Mouse (Mus musculus) hindbrain, embryonic 16.5 days (tissue): ENCODE measurements around the gene Cdv3. TPM values are rescaled to one million over a fixed set of nuclear protein-coding genes. Genes with fewer than 3 reads are reported as not detected.
"Not testable (repeated sequence)": the region's sequence is repeated elsewhere in the genome, so short reads cannot be mapped to it uniquely, and the experiment has no call there.

Source experiments
- ATAC-seq: fragments of 200-750 bp; cut with Nextera tagmentation; 2 replicates; pipeline ENCODE4 v1.8.0; 2017; ENCODE audit warnings: moderate TSS enrichment, moderate library complexity
- H3K27ac ChIP-seq: fragments of 300-500 bp; sonication (generic); 2 replicates; pipeline ENCODE4 v1.5.1; 2014; ENCODE audit warnings: low read depth, mild to moderate bottlenecking, control low read depth, low read length, moderate library complexity
- H3K27me3 ChIP-seq: fragments of 300-500 bp; sonication (generic); replicated peaks from 2 replicates; pipeline ENCODE4 v1.6.1; 2014; ENCODE audit warnings: low read length; ENCODE audit not compliant: control insufficient read depth, insufficient read depth
- H3K36me3 ChIP-seq: fragments of 300-500 bp; sonication (generic); 2 replicates; pipeline ENCODE4 v1.6.1; 2014; ENCODE audit warnings: mild to moderate bottlenecking, low read length, moderate library complexity, mixed read lengths; ENCODE audit not compliant: control insufficient read depth, insufficient read depth
- H3K4me1 ChIP-seq: fragments of 300-500 bp; sonication (generic); 2 replicates; pipeline ENCODE4 v1.6.1; 2014; ENCODE audit warnings: low read depth, low read length; ENCODE audit not compliant: control insufficient read depth, insufficient read depth
- H3K4me2 ChIP-seq: fragments of 300-500 bp; sonication (generic); 2 replicates; pipeline ENCODE4 v1.6.1; 2014; ENCODE audit warnings: mild to moderate bottlenecking, low read length, control low read depth, moderate library complexity
- H3K4me3 ChIP-seq: fragments of 300-500 bp; sonication (generic); 2 replicates; pipeline ENCODE4 v1.5.1; 2014; ENCODE audit warnings: mild to moderate bottlenecking, low read length, control low read depth, moderate library complexity
- H3K9ac ChIP-seq: fragments of 300-500 bp; sonication (generic); 2 replicates; pipeline ENCODE4 v1.6.1; 2014; ENCODE audit warnings: low read depth, mild to moderate bottlenecking, control low read depth, low read length, moderate library complexity
- H3K9me3 ChIP-seq: fragments of 300-500 bp; sonication (generic); 2 replicates; pipeline ENCODE4 v1.6.1; 2014; ENCODE audit warnings: mild to moderate bottlenecking, low read length, moderate library complexity; ENCODE audit not compliant: control insufficient read depth
- WGBS: fragments of 180-500 bp; shearing (Covaris S2); extraction: QIAGEN DNeasy Blood & Tissue Kit; methylation state at CpG from one replicate; pipeline ENCODE4 v1.1.7; 2014; 5-methylcytosine and 5-hydroxymethylcytosine counted together
- polyA plus RNA-seq: library from polyadenylated mRNA; unstranded; fragments of >200 nt; fragmentation: Nextera tagmentation; extraction: Ambion mirVana; gene quantifications from 2 replicates; pipeline ENCODE4 v1.2.1, GENCODE M21; 2015

Gene Cdv3
- polyA plus RNA-seq, 1 experiment from 2014 or later = 78.5 TPM

DNA sequence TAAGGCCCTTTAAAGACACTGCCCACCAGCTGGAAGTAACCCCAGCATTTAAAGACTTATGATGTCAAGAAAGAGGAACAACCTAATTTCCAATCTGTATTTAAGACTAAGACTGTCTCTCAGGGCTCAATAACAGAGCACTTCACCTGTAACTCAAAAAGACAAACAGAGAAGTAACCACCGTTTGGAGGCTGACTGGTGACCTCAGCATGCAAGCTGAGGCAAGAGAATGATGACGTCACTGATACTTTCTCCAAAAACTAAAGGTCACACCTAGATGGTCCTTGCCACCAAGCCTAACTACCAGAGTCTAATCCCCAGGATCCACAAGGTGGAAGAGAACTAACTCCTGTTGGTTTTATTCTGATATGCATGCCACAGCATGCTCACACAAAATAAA, 5.0 kb downstream of the Cdv3 start:
- Histone ChIP-seq H3K4me2 (no peak overlapping the region), H3K9me3 (no peaks in the 10 kb centered on the region), H3K4me3 (no peak overlapping the region), H3K4me1 (peaks cover 11% of the 10 kb centered on the region), H3K27me3 (no peaks in the 10 kb centered on the region), H3K27ac (no peak overlapping the region), H3K36me3 (peaks cover 11% of the 10 kb centered on the region; the same call in 1 of the 2 replicates), H3K9ac (no peak overlapping the region)
- ATAC-seq = no peak
- 71% methylated on average over 2 of the region's 2 CpGs for WGBS

DNA sequence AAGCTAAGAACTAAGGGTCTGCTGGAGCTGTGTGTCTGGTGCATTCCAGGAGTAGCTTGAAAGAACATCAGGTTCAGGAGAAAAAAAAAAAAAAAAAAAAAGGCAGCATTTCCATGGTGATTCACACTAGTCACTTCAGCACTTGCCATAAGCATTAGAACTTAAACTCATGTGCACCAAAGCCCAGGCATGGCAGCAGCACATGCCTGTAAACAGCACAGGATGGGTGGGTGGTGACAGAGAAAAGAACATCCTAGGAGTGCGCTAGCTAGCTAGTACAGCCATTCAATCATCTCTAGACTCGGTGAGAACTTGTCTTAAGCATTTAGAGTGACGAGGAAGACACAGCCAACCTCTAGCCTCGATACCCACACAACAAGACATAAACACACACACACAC, 7.1 kb downstream of the Cdv3 start:
- no peaks in the 10 kb centered on the region for H3K9me3 ChIP-seq
- no peak overlapping the region for H3K27ac ChIP-seq
- H3K27me3 ChIP-seq = no peaks in the 10 kb centered on the region
- no peak overlapping the region for H3K4me3 ChIP-seq
- H3K9ac ChIP-seq = no peak overlapping the region
- no peak overlapping the region for H3K4me2 ChIP-seq
- ATAC-seq = no peak
- peaks cover 11% of the 10 kb centered on the region; the same call in 1 of the 2 replicates for H3K36me3 ChIP-seq
- peaks cover 10% of the 10 kb centered on the region for H3K4me1 ChIP-seq
- WGBS = 86% methylated on average over 4 of the region's 4 CpGs

GRCm38 (mm10) chr9:103357893-103358292, 7.7 kb downstream of the Cdv3 start:
- H3K27me3 ChIP-seq = no peaks in the 10 kb centered on the region
- H3K4me3 ChIP-seq = no peak overlapping the region
- no peaks in the 10 kb centered on the region for H3K9me3 ChIP-seq
- H3K27ac ChIP-seq = no peak overlapping the region
- H3K36me3 ChIP-seq = peaks cover 11% of the 10 kb centered on the region; the same call in 1 of the 2 replicates
- no peak overlapping the region for H3K9ac ChIP-seq
- H3K4me1 ChIP-seq = peaks cover 3% of the 10 kb centered on the region
- no peak for ATAC-seq
- H3K4me2 ChIP-seq = no peak overlapping the region

DNA sequence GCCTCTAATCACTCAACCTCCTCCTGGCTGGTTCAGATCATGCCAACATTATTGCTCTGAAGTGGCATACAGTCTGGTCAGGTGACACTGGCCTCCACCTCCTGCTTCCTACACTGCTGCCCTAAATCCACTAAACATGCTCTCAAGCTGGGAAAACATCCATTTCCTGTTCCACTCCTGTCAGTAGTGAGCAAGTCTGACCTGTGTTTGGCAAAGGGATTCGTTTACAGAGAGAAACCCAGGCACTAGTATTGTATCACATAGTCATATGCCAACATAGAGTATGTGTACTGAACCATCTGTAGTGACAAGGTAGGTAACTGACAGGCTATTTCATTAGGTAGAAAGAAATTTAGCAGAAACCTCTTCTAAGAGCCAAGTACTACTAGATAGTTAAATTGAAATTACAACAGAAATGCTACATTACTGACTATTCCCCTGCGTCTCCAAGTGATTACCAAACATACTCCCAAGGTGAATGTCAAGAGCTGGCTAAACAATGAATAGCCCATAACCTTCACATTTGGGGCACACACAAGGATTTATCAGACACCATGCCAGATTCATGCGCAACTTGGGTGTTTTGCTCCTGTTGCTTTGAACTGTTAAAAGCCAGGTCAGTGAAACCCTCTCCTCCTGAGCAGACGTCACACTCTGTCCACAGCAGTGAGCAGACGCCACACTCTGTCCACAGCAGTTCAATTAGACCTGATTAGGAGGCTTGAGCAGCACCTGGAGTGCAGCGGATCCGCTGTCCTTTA, 12.0 kb downstream of the Cdv3 start:
- H3K9me3 ChIP-seq, H3K4me1 ChIP-seq, H3K36me3 ChIP-seq, ATAC-seq, H3K27ac ChIP-seq, H3K27me3 ChIP-seq, H3K4me2 ChIP-seq, H3K9ac ChIP-seq, H3K4me3 ChIP-seq: not testable (repeated sequence)
- WGBS = 80% methylated on average over 5 of the region's 7 CpGs

DNA sequence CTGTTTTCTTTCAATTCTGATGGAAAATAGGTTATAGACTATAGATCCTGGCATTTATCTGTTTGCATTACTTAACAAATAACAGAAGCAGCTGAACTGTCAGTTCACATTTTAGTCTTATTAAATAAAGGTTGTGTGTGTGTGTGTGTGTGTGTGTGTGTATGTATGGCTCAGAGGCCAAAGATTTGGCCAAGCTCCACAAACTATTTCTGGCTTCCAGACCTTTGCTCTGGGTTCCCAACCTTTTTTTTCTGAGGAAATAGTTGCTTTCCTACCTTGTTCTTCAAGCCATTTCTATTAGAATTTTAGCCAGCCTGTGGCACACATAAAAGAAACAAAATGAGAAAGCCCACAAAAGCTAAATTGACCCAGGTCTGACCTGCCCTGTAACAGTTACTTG, 16.8 kb downstream of the Cdv3 start:
- Histone ChIP-seq H3K9me3 (no peaks in the 10 kb centered on the region), H3K4me3 (no peak overlapping the region), H3K4me1 (no peaks in the 10 kb centered on the region), H3K27me3 (no peaks in the 10 kb centered on the region), H3K4me2 (no peak overlapping the region), H3K36me3 (peaks cover 2% of the 10 kb centered on the region), H3K27ac (no peak overlapping the region), H3K9ac (no peak overlapping the region)
- no peak for ATAC-seq

DNA sequence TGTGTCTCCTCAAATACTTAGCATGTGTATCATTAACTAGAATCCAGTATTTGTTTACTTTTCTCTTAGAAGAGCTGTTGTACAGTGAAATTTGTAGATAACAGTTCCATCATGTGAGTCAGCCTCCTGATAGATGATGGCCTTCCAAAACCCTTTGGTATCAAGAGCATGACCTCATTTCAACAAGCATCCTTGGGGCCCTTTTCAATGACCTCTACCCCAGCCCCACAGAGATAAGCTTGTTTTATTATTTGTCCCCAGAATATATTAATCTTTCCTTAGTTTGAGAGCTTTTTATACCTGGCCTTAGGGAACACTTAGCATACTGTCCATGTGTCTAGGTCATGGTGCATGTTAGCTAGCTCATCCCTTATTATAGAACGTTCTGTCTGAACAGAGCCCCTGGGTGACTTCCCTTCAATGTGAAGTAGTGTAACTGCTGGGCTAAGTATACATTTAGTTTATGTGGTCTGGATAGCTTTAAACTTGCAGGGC, 17.6 kb downstream of the Cdv3 start:
- 81% methylated on average over 1 of the region's 1 CpGs for WGBS
- Histone ChIP-seq H3K4me1 (no peaks in the 10 kb centered on the region), H3K36me3 (peaks cover 2% of the 10 kb centered on the region), H3K4me3 (no peak overlapping the region), H3K4me2 (no peak overlapping the region), H3K9ac (no peak overlapping the region), H3K27me3 (no peaks in the 10 kb centered on the region), H3K27ac (no peak overlapping the region), H3K9me3 (no peaks in the 10 kb centered on the region)
- ATAC-seq = no peak

DNA sequence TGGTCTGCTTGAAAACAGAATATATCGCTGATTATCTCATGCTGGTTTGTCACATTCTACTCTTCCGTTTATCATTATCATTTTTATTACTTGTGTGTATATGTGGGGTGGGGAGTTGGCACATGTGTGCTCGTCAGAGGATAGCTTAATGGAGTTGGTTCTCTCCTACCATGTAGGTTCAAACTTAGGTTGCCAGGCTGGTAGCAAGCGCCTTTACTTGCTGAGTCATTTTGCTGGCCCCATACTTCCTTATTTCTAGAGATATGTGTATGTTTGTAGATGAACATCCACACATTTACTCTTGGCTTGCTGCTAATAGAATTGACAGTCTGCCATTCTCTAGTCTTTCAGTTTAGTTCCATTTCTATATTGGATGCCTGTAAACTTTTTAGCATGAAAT, 18.6 kb downstream of the Cdv3 start:
- Histone ChIP-seq H3K36me3 (peaks cover 2% of the 10 kb centered on the region), H3K27me3 (no peaks in the 10 kb centered on the region), H3K9ac (no peak overlapping the region), H3K4me2 (no peak overlapping the region), H3K4me1 (no peaks in the 10 kb centered on the region), H3K4me3 (no peak overlapping the region), H3K9me3 (no peaks in the 10 kb centered on the region), H3K27ac (no peak overlapping the region)
- WGBS = 91% methylated on average over 4 of the region's 4 CpGs
- ATAC-seq = no peak

DNA sequence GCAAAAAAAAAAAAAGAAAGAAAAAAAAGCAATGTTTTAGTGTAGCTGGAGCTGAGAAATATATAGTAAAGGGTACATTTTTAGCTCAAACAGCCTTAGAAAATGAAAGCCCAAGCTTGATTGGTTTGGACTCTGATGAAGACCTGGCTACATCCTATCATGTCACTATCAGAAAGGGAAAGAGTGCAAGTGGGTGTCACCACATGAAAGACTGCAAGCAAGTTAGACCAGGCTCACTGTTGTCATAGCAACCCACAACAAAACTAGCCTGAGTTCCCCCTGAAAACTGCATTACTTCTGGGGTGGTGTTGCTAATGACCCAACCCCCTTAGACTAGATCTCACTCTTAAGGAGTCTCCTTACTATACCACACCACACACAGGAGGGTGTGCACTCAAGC, 28.7 kb downstream of the Cdv3 start:
- Histone ChIP-seq H3K9ac (no peak overlapping the region), H3K9me3 (no peaks in the 10 kb centered on the region), H3K4me2 (no peak overlapping the region), H3K27me3 (no peaks in the 10 kb centered on the region), H3K4me3 (no peak overlapping the region), H3K36me3 (peaks cover 33% of the 10 kb centered on the region), H3K4me1 (no peaks in the 10 kb centered on the region), H3K27ac (no peak overlapping the region)
- no peak for ATAC-seq

DNA sequence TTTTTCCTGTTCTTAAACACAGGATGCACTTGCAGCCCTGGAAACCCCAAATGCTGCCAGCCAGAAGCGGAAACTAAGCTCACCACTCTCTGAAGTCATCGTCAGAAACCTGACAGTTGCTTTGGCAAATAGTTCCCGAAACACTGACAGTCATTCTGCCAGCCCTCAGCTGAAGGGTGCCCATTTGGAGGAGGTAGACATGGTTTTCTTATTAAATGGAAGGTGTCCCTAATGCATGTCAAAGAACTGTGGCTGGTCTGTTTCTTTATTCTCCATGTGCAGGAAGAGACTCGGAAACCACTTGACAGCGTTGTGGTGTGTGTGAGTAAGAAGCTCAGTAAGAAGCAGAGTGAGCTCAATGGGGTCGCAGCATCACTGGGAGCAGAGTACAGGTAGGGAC, 33.0 kb downstream of the Cdv3 start:
- no peak for ATAC-seq
- Histone ChIP-seq H3K4me3 (no peak overlapping the region), H3K27me3 (no peaks in the 10 kb centered on the region), H3K4me1 (no peaks in the 10 kb centered on the region), H3K4me2 (no peak overlapping the region), H3K27ac (no peak overlapping the region), H3K36me3 (peaks cover 29% of the 10 kb centered on the region), H3K9me3 (no peaks in the 10 kb centered on the region), H3K9ac (no peak overlapping the region)
- WGBS = 92% methylated on average over 6 of the region's 6 CpGs
